Mouse (Mus musculus): ENCODE measurements at regions not wholly inside any gene's neighbourhood (a gene's known extent, or its start where the extent isn't known, plus 50 kb on each side); places are given as distances from the start of the nearest gene placed in this dataset.

- no peak for ATAC-seq (ENCODE audit: insufficient read depth)
- no peak for DNase-seq (ENCODE audit: low read depth in 3 of 3, low spot score in 3 of 3)
Observed at GRCm38 (mm10) chr13:101092033-101092742, 259.0 kb upstream of the Slc30a5 start.

GRCm38 (mm10) chr13:101085182-101085581, 252.0 kb upstream of the Slc30a5 start:
- H3K9me3 ChIP-seq (ENCODE audit: control insufficient read depth, low read length), result no peaks in the 10 kb centered on the region
- no peaks in the 10 kb centered on the region for H3K27me3 ChIP-seq (ENCODE audit: control insufficient read depth, insufficient read depth, low read length)
- no peaks in the 10 kb centered on the region for H3K36me3 ChIP-seq (replicated peaks; ENCODE audit: control insufficient read depth, insufficient read depth, low read depth)
- no peak overlapping the region for H3K27ac ChIP-seq
- DNase-seq (ENCODE audit: low read depth in 3 of 3, low spot score in 3 of 3) (no peak), ATAC-seq (ENCODE audit: insufficient read depth) (no peak)
- no peak overlapping the region for H3K9ac ChIP-seq (replicated peaks)
- H3K4me3 ChIP-seq (ENCODE audit: insufficient read depth in 1 of 2, low read depth in 2 of 2, low read length in 2 of 2), result no peak overlapping the region
- H3K4me2 ChIP-seq (ENCODE audit: low read depth), result no peak overlapping the region
- TF ChIP-seq EP300 (IDR thresholded peaks at IDR 0.05; ENCODE audit: low read depth) (no peak), CTCF (IDR thresholded peaks at IDR 0.05; ENCODE audit: low read depth) (no peak)
- no peaks in the 10 kb centered on the region for H3K4me1 ChIP-seq (replicated peaks; ENCODE audit: control insufficient read depth in 2 of 2, insufficient read depth in 2 of 2, low read length in 1 of 2)

More at GRCm38 (mm10) chr13:101092033-101092742, 259.0 kb upstream of the Slc30a5 start:
- no peak for TF ChIP-seq CTCF (IDR thresholded peaks at IDR 0.05; ENCODE audit: low read depth)
- TF ChIP-seq EP300 (IDR thresholded peaks at IDR 0.05; ENCODE audit: low read depth), result no peak
- no peaks in the 10 kb centered on the region for H3K27me3 ChIP-seq (ENCODE audit: control insufficient read depth, insufficient read depth, low read length)
- no peak overlapping the region for H3K4me3 ChIP-seq (ENCODE audit: insufficient read depth in 1 of 2, low read depth in 2 of 2, low read length in 2 of 2)
- WGBS (ENCODE audit: insufficient replicate concordance), result 77% methylated on average over 18 of the region's 18 CpGs
- no peaks in the 10 kb centered on the region for H3K36me3 ChIP-seq (replicated peaks; ENCODE audit: control insufficient read depth, insufficient read depth, low read depth)
- H3K4me2 ChIP-seq (ENCODE audit: low read depth), result no peak overlapping the region
- H3K4me1 ChIP-seq (replicated peaks; ENCODE audit: control insufficient read depth in 2 of 2, insufficient read depth in 2 of 2, low read length in 1 of 2), result no peaks in the 10 kb centered on the region
- H3K9ac ChIP-seq (replicated peaks), result no peak overlapping the region
- H3K27ac ChIP-seq, result no peak overlapping the region
- no peaks in the 10 kb centered on the region for H3K9me3 ChIP-seq (ENCODE audit: control insufficient read depth, low read length)

GRCm38 (mm10) chr13:101084193-101084592, 251.0 kb upstream of the Slc30a5 start:
- H3K4me2 ChIP-seq (ENCODE audit: low read depth), result no peak overlapping the region
- WGBS (ENCODE audit: insufficient replicate concordance), result 74% methylated on average over 5 of the region's 5 CpGs
- H3K27ac ChIP-seq, result no peak overlapping the region
- no peak overlapping the region for H3K4me3 ChIP-seq (ENCODE audit: insufficient read depth in 1 of 2, low read depth in 2 of 2, low read length in 2 of 2)
- H3K4me1 ChIP-seq (replicated peaks; ENCODE audit: control insufficient read depth in 2 of 2, insufficient read depth in 2 of 2, low read length in 1 of 2), result no peaks in the 10 kb centered on the region
- DNase-seq (ENCODE audit: low read depth in 3 of 3, low spot score in 3 of 3) (no peak), ATAC-seq (ENCODE audit: insufficient read depth) (no peak)
- H3K36me3 ChIP-seq (replicated peaks; ENCODE audit: control insufficient read depth, insufficient read depth, low read depth), result no peaks in the 10 kb centered on the region
- H3K9ac ChIP-seq (replicated peaks), result no peak overlapping the region
- TF ChIP-seq EP300 (IDR thresholded peaks at IDR 0.05; ENCODE audit: low read depth), result no peak
- TF ChIP-seq CTCF (IDR thresholded peaks at IDR 0.05; ENCODE audit: low read depth), result no peak
- H3K9me3 ChIP-seq (ENCODE audit: control insufficient read depth, low read length), result no peaks in the 10 kb centered on the region
- no peaks in the 10 kb centered on the region for H3K27me3 ChIP-seq (ENCODE audit: control insufficient read depth, insufficient read depth, low read length)

- Histone ChIP-seq H3K9ac (replicated peaks) (no peak overlapping the region), H3K4me3 (ENCODE audit: insufficient read depth in 1 of 2, low read depth in 2 of 2, low read length in 2 of 2) (no peak overlapping the region), H3K27me3 (ENCODE audit: control insufficient read depth, insufficient read depth, low read length) (no peaks in the 10 kb centered on the region), H3K27ac (no peak overlapping the region), H3K4me2 (ENCODE audit: low read depth) (no peak overlapping the region), H3K36me3 (replicated peaks; ENCODE audit: control insufficient read depth, insufficient read depth, low read depth) (no peaks in the 10 kb centered on the region), H3K9me3 (ENCODE audit: control insufficient read depth, low read length) (no peaks in the 10 kb centered on the region), H3K4me1 (replicated peaks; ENCODE audit: control insufficient read depth in 2 of 2, insufficient read depth in 2 of 2, low read length in 1 of 2) (no peaks in the 10 kb centered on the region)
- WGBS (ENCODE audit: insufficient replicate concordance), result 24% methylated on average over 1 of the region's 1 CpGs
- ATAC-seq (ENCODE audit: insufficient read depth), result no peak
- TF ChIP-seq CTCF (IDR thresholded peaks at IDR 0.05; ENCODE audit: low read depth), result no peak
- no peak for TF ChIP-seq EP300 (IDR thresholded peaks at IDR 0.05; ENCODE audit: low read depth)
- DNase-seq (ENCODE audit: low read depth in 3 of 3, low spot score in 3 of 3), result no peak
Observed at GRCm38 (mm10) chr13:101083416-101083815, 250.2 kb upstream of the Slc30a5 start.

- no peak overlapping the region for H3K4me3 ChIP-seq (ENCODE audit: insufficient read depth in 1 of 2, low read depth in 2 of 2, low read length in 2 of 2)
- no peaks in the 10 kb centered on the region for H3K36me3 ChIP-seq (replicated peaks; ENCODE audit: control insufficient read depth, insufficient read depth, low read depth)
- no peaks in the 10 kb centered on the region for H3K9me3 ChIP-seq (ENCODE audit: control insufficient read depth, low read length)
- ATAC-seq (ENCODE audit: insufficient read depth) (no peak), DNase-seq (ENCODE audit: low read depth in 3 of 3, low spot score in 3 of 3) (no peak)
- H3K4me2 ChIP-seq (ENCODE audit: low read depth), result no peak overlapping the region
- no peak overlapping the region for H3K27ac ChIP-seq
- H3K27me3 ChIP-seq (ENCODE audit: control insufficient read depth, insufficient read depth, low read length), result no peaks in the 10 kb centered on the region
- no peaks in the 10 kb centered on the region for H3K4me1 ChIP-seq (replicated peaks; ENCODE audit: control insufficient read depth in 2 of 2, insufficient read depth in 2 of 2, low read length in 1 of 2)
- TF ChIP-seq EP300 (IDR thresholded peaks at IDR 0.05; ENCODE audit: low read depth) (no peak), CTCF (IDR thresholded peaks at IDR 0.05; ENCODE audit: low read depth) (no peak)
- WGBS (ENCODE audit: insufficient replicate concordance), result 59% methylated on average over 6 of the region's 6 CpGs
- no peak overlapping the region for H3K9ac ChIP-seq (replicated peaks)
Observed at GRCm38 (mm10) chr13:101068489-101068888, 235.3 kb upstream of the Slc30a5 start.

Measured in liver, embryonic 14.5 days (tissue).